Mouse (Mus musculus) CH12.LX (cell line): Measurements from ENCODE around the gene Dynlt1c. TPM values are rescaled to one million over a fixed set of nuclear protein-coding genes. Genes with fewer than 3 reads are reported as not detected.
"Not testable (repeated sequence)": the region's sequence is repeated elsewhere in the genome, so short reads cannot be mapped to it uniquely, and the experiment has no call there.

ENCODE experiments used
- DNase-seq: peaks from one replicate; pipeline ENCODE4 v3.0.0-alpha.2; 2013; ENCODE audit errors: extremely low read depth
- H3K27ac ChIP-seq: 2 replicates; pipeline ENCODE4 v1.5.1; 2012; ENCODE audit warnings: low read depth, mild to moderate bottlenecking, control low read depth, moderate library complexity; ENCODE audit not compliant: insufficient read depth
- H3K27me3 ChIP-seq: replicated peaks from 2 replicates; pipeline ENCODE3; 2012; ENCODE audit warnings: inconsistent platforms
- H3K36me3 ChIP-seq, 2 experiments: replicated peaks in 1 of 2; 2 replicates each; pipeline versions ENCODE3 to v1.6.1; 2012; ENCODE audit warnings: inconsistent platforms in 1 of 2, low read length in 1 of 2, mild to moderate bottlenecking in 1 of 2, mixed read lengths in 1 of 2, moderate library complexity in 1 of 2; ENCODE audit not compliant: control insufficient read depth in 1 of 2, insufficient read depth in 1 of 2
- H3K4me1 ChIP-seq, 2 experiments: 2 replicates each; pipeline ENCODE4 v1.6.1; 2012; ENCODE audit warnings: inconsistent platforms in 1 of 2, moderate library complexity in 1 of 2; ENCODE audit not compliant: insufficient read depth in 2 of 2, control insufficient read depth in 1 of 2
- H3K4me2 ChIP-seq: 2 replicates; pipeline ENCODE4 v1.6.1; 2012; ENCODE audit warnings: low read depth, mild to moderate bottlenecking, control low read depth; ENCODE audit not compliant: poor library complexity, insufficient read depth, severe bottlenecking
- H3K4me3 ChIP-seq, 3 experiments: fragments of 150-350 bp in 1 of 3; sonication (generic) in 1 of 3; replicated peaks in 1 of 3; 2 replicates each; pipeline versions ENCODE3 to v1.5.1; 2011 to 2012; ENCODE audit warnings: low read depth in 2 of 3, low read length in 2 of 3, mild to moderate bottlenecking in 2 of 3, moderate library complexity in 2 of 3, control low read depth in 1 of 3, improper control_type of control experiment in 1 of 3, inconsistent platforms in 1 of 3, mixed read lengths in 1 of 3; ENCODE audit not compliant: poor library complexity in 1 of 3
- H3K79me2 ChIP-seq: replicated peaks from 2 replicates; pipeline ENCODE4 v1.6.1; 2012; ENCODE audit warnings: mild to moderate bottlenecking, moderate library complexity; ENCODE audit not compliant: control insufficient read depth, poor library complexity, insufficient read depth, severe bottlenecking; ENCODE audit errors: extremely low read depth
- H3K9ac ChIP-seq: 2 replicates; pipeline ENCODE4 v1.6.1; 2012; ENCODE audit warnings: low read depth, mild to moderate bottlenecking, control low read depth, moderate library complexity; ENCODE audit not compliant: insufficient read depth
- H3K9me3 ChIP-seq: replicated peaks from 2 replicates; pipeline ENCODE3; 2012; ENCODE audit warnings: low read length, inconsistent platforms, mixed read lengths
- dilution Hi-C: fragments of 300-500 bp; cut with MboI; formaldehyde crosslinking; loops from 2 replicates; pipeline ENCODE4 v1.14.3; 2020; ENCODE audit warnings: low sequenced_read_pairs; ENCODE audit not compliant: extremely low pct_unique_long_range_greater_than_20kb, extremely low pct_ligation_motif_present
- in situ Hi-C: fragments of 300-500 bp; cut with MboI; formaldehyde crosslinking; loops from 3 replicates; pipeline ENCODE4 v1.14.3; 2019; ENCODE audit warnings: low sequenced_read_pairs, low pct_ligation_motif_present, low pct_unique_long_range_greater_than_20kb, mixed read lengths
- polyA plus RNA-seq: library from polyadenylated mRNA; unstranded; fragments of >175 nt; gene quantifications from 2 replicates; pipeline ENCODE4 v1.2.1, GENCODE M21; 2012; ENCODE audit warnings: low read depth; ENCODE audit not compliant: insufficient read length
- total RNA-seq, 2 experiments: library from RNA; depleted of rRNA; stranded (reverse); fragments of 300-350 nt in 1 of 2; fragments of >200 nt in 1 of 2; gene quantifications; 2 replicates each; pipeline ENCODE4 v1.2.3; 2012 to 2014

Gene Dynlt1c
- total and polyA plus RNA-seq, 3 experiments: 2.3 to 16.5 (median 11.2) TPM

DNA sequence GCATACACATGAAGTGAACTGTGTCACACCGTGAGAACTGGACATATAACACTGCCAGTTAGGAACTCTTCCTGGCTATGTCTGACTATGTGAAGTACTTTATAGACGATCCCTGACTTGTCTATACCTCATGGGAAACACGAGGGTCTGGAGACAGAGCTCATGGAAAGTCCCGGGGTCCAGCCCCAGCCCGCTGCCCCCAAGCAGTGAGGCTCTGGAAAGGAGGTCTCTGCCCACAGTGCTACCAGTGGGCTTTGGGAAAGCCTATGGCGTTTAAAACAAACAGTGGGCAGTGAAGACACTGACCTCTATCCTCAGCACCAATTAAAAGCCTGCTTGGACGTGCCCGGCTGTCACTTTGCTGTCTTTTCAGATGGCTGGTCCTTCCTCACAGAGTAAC lies 33.6 kb upstream of the Dynlt1c start:
- H3K36me3 ChIP-seq, H3K4me2 ChIP-seq, H3K9ac ChIP-seq, H3K27me3 ChIP-seq, H3K4me3 ChIP-seq, H3K9me3 ChIP-seq, H3K79me2 ChIP-seq, DNase-seq, H3K4me1 ChIP-seq, dilution Hi-C loops, in situ Hi-C loops, H3K27ac ChIP-seq: not testable (repeated sequence)

- H3K4me1 ChIP-seq, H3K4me2 ChIP-seq, H3K79me2 ChIP-seq, H3K36me3 ChIP-seq, H3K4me3 ChIP-seq, DNase-seq, dilution Hi-C loops, H3K9ac ChIP-seq, H3K27me3 ChIP-seq, H3K9me3 ChIP-seq, in situ Hi-C loops, H3K27ac ChIP-seq: not testable (repeated sequence)
Measured at GRCm38 (mm10) chr17:6571296-6571695, 30.2 kb upstream of the Dynlt1c start.

GRCm38 (mm10) chr17:6572202-6572601 lies 29.3 kb upstream of the Dynlt1c start:
- H3K27me3 ChIP-seq, in situ Hi-C loops: not testable (repeated sequence)

GRCm38 (mm10) chr17:6575376-6575775 lies 26.1 kb upstream of the Dynlt1c start:
- H3K9ac ChIP-seq, H3K79me2 ChIP-seq, in situ Hi-C loops, H3K36me3 ChIP-seq, H3K27ac ChIP-seq, H3K4me2 ChIP-seq, H3K4me1 ChIP-seq, DNase-seq, H3K4me3 ChIP-seq, H3K9me3 ChIP-seq, H3K27me3 ChIP-seq, dilution Hi-C loops: not testable (repeated sequence)

More at GRCm38 (mm10) chr17:6572202-6572601, 29.3 kb upstream of the Dynlt1c start:
- DNase-seq, dilution Hi-C loops, H3K36me3 ChIP-seq, H3K4me1 ChIP-seq, H3K9me3 ChIP-seq, H3K9ac ChIP-seq, H3K4me2 ChIP-seq, H3K79me2 ChIP-seq, H3K27ac ChIP-seq, H3K4me3 ChIP-seq: not testable (repeated sequence)

GRCm38 (mm10) chr17:6588672-6589071 lies 12.8 kb upstream of the Dynlt1c start:
- H3K79me2 ChIP-seq, H3K4me3 ChIP-seq, H3K9ac ChIP-seq, H3K27ac ChIP-seq, H3K9me3 ChIP-seq, H3K27me3 ChIP-seq, dilution Hi-C loops, DNase-seq, H3K36me3 ChIP-seq, H3K4me1 ChIP-seq, H3K4me2 ChIP-seq, in situ Hi-C loops: not testable (repeated sequence)

DNA sequence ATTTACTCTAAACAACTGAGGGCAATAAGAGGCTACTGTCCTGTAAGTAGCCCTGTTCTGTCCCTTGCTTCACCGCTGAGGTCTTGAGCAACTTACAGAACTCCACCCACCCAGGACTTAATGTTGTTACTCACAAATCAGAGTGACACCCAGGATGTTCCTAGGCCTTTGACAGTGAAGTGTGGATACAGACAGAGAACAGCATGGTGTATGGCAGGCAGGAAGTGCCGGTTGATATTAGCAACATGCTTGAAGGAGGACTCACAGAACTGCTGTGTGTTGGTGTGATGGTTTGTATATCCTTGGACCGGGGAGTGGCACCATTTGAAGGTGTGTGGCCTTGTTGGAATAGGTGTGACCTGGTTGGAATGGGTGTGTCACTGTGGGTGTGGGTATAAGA lies 9.4 kb upstream of the Dynlt1c start:
- in situ Hi-C loops, DNase-seq, H3K27me3 ChIP-seq, H3K4me3 ChIP-seq, H3K9me3 ChIP-seq, H3K9ac ChIP-seq, H3K36me3 ChIP-seq, dilution Hi-C loops, H3K27ac ChIP-seq, H3K4me2 ChIP-seq, H3K4me1 ChIP-seq: not testable (repeated sequence)
- peaks cover 17% of the 10 kb centered on the region for H3K79me2 ChIP-seq
